Mouse (Mus musculus): ENCODE data around the gene Hist1h2ad. TPM values are rescaled to one million over a fixed set of nuclear protein-coding genes. Genes with fewer than 3 reads are reported as not detected.

The Hist1h2ad gene
- polyA plus RNA-seq, 1 experiment = 1.6 TPM

GRCm38 (mm10) chr13:23529480-23530165 is 44.6 kb upstream of the Hist1h2ad start:
- H3K4me3 ChIP-seq = peak overlapping the region; percentile 41
- peak overlapping the region; percentile 79 for H3K4me2 ChIP-seq (ENCODE audit: low read depth)
- no peak for TF ChIP-seq MYOD1 (IDR thresholded peaks at IDR 0.05; ENCODE audit: control insufficient read depth in 1 of 3, insufficient read length in 2 of 3, low read depth in 2 of 3)
- TF ChIP-seq MAX (IDR thresholded peaks at IDR 0.05; ENCODE audit: low read depth) = no peak
- TF ChIP-seq MYOG (IDR thresholded peaks at IDR 0.05; ENCODE audit: control insufficient read depth in 1 of 3, insufficient read depth in 1 of 3, insufficient read length in 2 of 3, low read depth in 2 of 3) = no peak
- TF ChIP-seq POLR2AphosphoS2 (IDR thresholded peaks at IDR 0.05; ENCODE audit: insufficient read length, low read depth) = no peak
- no peak for TF ChIP-seq REST (IDR thresholded peaks at IDR 0.05; ENCODE audit: insufficient read depth, insufficient read length)
- no peaks in the 10 kb centered on the region for H3K27me3 ChIP-seq (ENCODE audit: control insufficient read depth, insufficient read depth, insufficient read length)
- H3K36me3 ChIP-seq (ENCODE audit: control insufficient read depth, insufficient read depth) = no peaks in the 10 kb centered on the region
- no peak overlapping the region for H3ac ChIP-seq (ENCODE audit: control insufficient read depth, insufficient read length)
- no peaks in the 10 kb centered on the region for H3K79me2 ChIP-seq (ENCODE audit: control insufficient read depth, insufficient read depth)

GRCm38 (mm10) chr13:23530181-23530900 is 43.8 kb upstream of the Hist1h2ad start:
- no peak overlapping the region for H3ac ChIP-seq (ENCODE audit: control insufficient read depth, insufficient read length)
- TF ChIP-seq REST (IDR thresholded peaks at IDR 0.05; ENCODE audit: insufficient read depth, insufficient read length) (no peak), TCF3 (IDR thresholded peaks at IDR 0.05; ENCODE audit: insufficient read length, low read depth) (no peak), SRF (IDR thresholded peaks at IDR 0.05; ENCODE audit: control insufficient read depth, insufficient read length, low read depth) (no peak), MYOG (IDR thresholded peaks at IDR 0.05; ENCODE audit: control insufficient read depth in 1 of 3, insufficient read depth in 1 of 3, insufficient read length in 2 of 3, low read depth in 2 of 3) (no peak), E2F4 (IDR thresholded peaks at IDR 0.05; ENCODE audit: insufficient read depth) (peak; percentile 23)
- H3K79me2 ChIP-seq (ENCODE audit: control insufficient read depth, insufficient read depth) = no peaks in the 10 kb centered on the region
- H3K27me3 ChIP-seq (ENCODE audit: control insufficient read depth, insufficient read depth, insufficient read length) = no peaks in the 10 kb centered on the region
- peak overlapping the region; percentile 41 for H3K4me3 ChIP-seq
- no peaks in the 10 kb centered on the region for H3K36me3 ChIP-seq (ENCODE audit: control insufficient read depth, insufficient read depth)
- H3K4me2 ChIP-seq (ENCODE audit: low read depth) = peak overlapping the region; percentile 79

GRCm38 (mm10) chr13:23530901-23531875 is 43.0 kb upstream of the Hist1h2ad start, which contains the start of gene Hist1h4h:
Gene Hist1h4h, plus strand, starts transcription at chr13:23531050.
- Histone ChIP-seq H3K4me3 (peak within 1 kb of the TSS; percentile 41), H3K4me2 (ENCODE audit: low read depth) (peak within 1 kb of the TSS; percentile 79), H3K79me2 (ENCODE audit: control insufficient read depth, insufficient read depth) (no peaks in the 10 kb centered on the region), H3K27me3 (ENCODE audit: control insufficient read depth, insufficient read depth, insufficient read length) (no peaks in the 10 kb centered on the region), H3ac (ENCODE audit: control insufficient read depth, insufficient read length) (no peak within 1 kb of the TSS), H3K36me3 (ENCODE audit: control insufficient read depth, insufficient read depth) (no peaks in the 10 kb centered on the region)
- TF ChIP-seq E2F4 (IDR thresholded peaks at IDR 0.05; ENCODE audit: insufficient read depth) (peak; percentile 3), POLR2AphosphoS2 (IDR thresholded peaks at IDR 0.05; ENCODE audit: insufficient read length, low read depth) (peak; percentile 100), MYOD1 (IDR thresholded peaks at IDR 0.05; ENCODE audit: control insufficient read depth in 1 of 3, insufficient read length in 2 of 3, low read depth in 2 of 3) (no peak), MAX (IDR thresholded peaks at IDR 0.05; ENCODE audit: low read depth) (no peak), TCF12 (IDR thresholded peaks at IDR 0.05; ENCODE audit: insufficient read depth, poor library complexity, severe bottlenecking) (no peak), MYOG (IDR thresholded peaks at IDR 0.05; ENCODE audit: control insufficient read depth in 1 of 3, insufficient read depth in 1 of 3, insufficient read length in 2 of 3, low read depth in 2 of 3) (no peak), SRF (IDR thresholded peaks at IDR 0.05; ENCODE audit: control insufficient read depth, insufficient read length, low read depth) (peak; percentile 35), CEBPB (IDR thresholded peaks at IDR 0.05; ENCODE audit: insufficient read depth, poor library complexity, severe bottlenecking) (peak; percentile 70), REST (IDR thresholded peaks at IDR 0.05; ENCODE audit: insufficient read depth, insufficient read length) (no peak), TCF3 (IDR thresholded peaks at IDR 0.05; ENCODE audit: insufficient read length, low read depth) (no peak), POLR2A (IDR thresholded peaks at IDR 0.05; ENCODE audit: insufficient read length, low read depth) (peak; percentile 98), USF1 (IDR thresholded peaks at IDR 0.05; ENCODE audit: low read depth) (no peak)

GRCm38 (mm10) chr13:23532262-23533075 is 41.7 kb upstream of the Hist1h2ad start:
- H3K79me2 ChIP-seq (ENCODE audit: control insufficient read depth, insufficient read depth) = no peaks in the 10 kb centered on the region
- peak overlapping the region; percentile 41 for H3K4me3 ChIP-seq
- H3K27me3 ChIP-seq (ENCODE audit: control insufficient read depth, insufficient read depth, insufficient read length) = no peaks in the 10 kb centered on the region
- peak overlapping the region; percentile 79 for H3K4me2 ChIP-seq (ENCODE audit: low read depth)
- no peak overlapping the region for H3ac ChIP-seq (ENCODE audit: control insufficient read depth, insufficient read length)
- no peak for TF ChIP-seq POLR2AphosphoS2 (IDR thresholded peaks at IDR 0.05; ENCODE audit: insufficient read length, low read depth)
- TF ChIP-seq REST (IDR thresholded peaks at IDR 0.05; ENCODE audit: insufficient read depth, insufficient read length) = no peak
- TF ChIP-seq MAX (IDR thresholded peaks at IDR 0.05; ENCODE audit: low read depth) = no peak
- TF ChIP-seq SRF (IDR thresholded peaks at IDR 0.05; ENCODE audit: control insufficient read depth, insufficient read length, low read depth) = no peak
- TF ChIP-seq USF1 (IDR thresholded peaks at IDR 0.05; ENCODE audit: low read depth) = no peak
- TF ChIP-seq E2F4 (IDR thresholded peaks at IDR 0.05; ENCODE audit: insufficient read depth) = no peak
- TF ChIP-seq MYOG (IDR thresholded peaks at IDR 0.05; ENCODE audit: control insufficient read depth in 1 of 3, insufficient read depth in 1 of 3, insufficient read length in 2 of 3, low read depth in 2 of 3) = no peak
- TF ChIP-seq MYOD1 (IDR thresholded peaks at IDR 0.05; ENCODE audit: control insufficient read depth in 1 of 3, insufficient read length in 2 of 3, low read depth in 2 of 3) = no peak
- no peak for TF ChIP-seq TCF3 (IDR thresholded peaks at IDR 0.05; ENCODE audit: insufficient read length, low read depth)
- no peak for TF ChIP-seq CEBPB (IDR thresholded peaks at IDR 0.05; ENCODE audit: insufficient read depth, poor library complexity, severe bottlenecking)
- TF ChIP-seq TCF12 (IDR thresholded peaks at IDR 0.05; ENCODE audit: insufficient read depth, poor library complexity, severe bottlenecking) = no peak
- no peak for TF ChIP-seq POLR2A (IDR thresholded peaks at IDR 0.05; ENCODE audit: insufficient read length, low read depth)
- H3K36me3 ChIP-seq (ENCODE audit: control insufficient read depth, insufficient read depth) = no peaks in the 10 kb centered on the region

All from myocyte (in vitro differentiated cells).